Mouse (Mus musculus) bone marrow macrophage, adult 2 months (primary cell): ENCODE data around the gene Gm49320.

Source experiments
- CTCF ChIP-seq: IDR thresholded peaks from 2 replicates; pipeline ENCODE4 v1.5.1; 2012; ENCODE audit warnings: low read depth, mild to moderate bottlenecking, low read length, moderate library complexity
- POLR2A ChIP-seq: IDR thresholded peaks from 2 replicates; pipeline ENCODE4 v1.6.1; 2012; ENCODE audit warnings: mild to moderate bottlenecking, low read depth, low read length, borderline replicate concordance

GRCm38 (mm10) chr8:4213210-4214005 lies 25.3 kb upstream of the Gm49320 start:
- TF ChIP-seq CTCF, result no peak
- TF ChIP-seq POLR2A, result no peak
